Mouse (Mus musculus) heart, embryonic 15.5 days (tissue): Measurements from ENCODE around the gene Smim22. TPM values are rescaled to one million over a fixed set of nuclear protein-coding genes. Genes with fewer than 3 reads are reported as not detected.

Source experiments
- ATAC-seq: fragments of 200-750 bp; cut with Nextera tagmentation; replicated peaks from 2 replicates; pipeline ENCODE4 v1.8.0; 2017; ENCODE audit warnings: low read depth, moderate TSS enrichment; ENCODE audit not compliant: insufficient number of reproducible peaks, insufficient read depth, low FRiP score
- H3K27ac ChIP-seq: fragments of 300-500 bp; sonication (generic); 2 replicates; pipeline ENCODE4 v1.5.1; 2015; ENCODE audit warnings: mild to moderate bottlenecking, inconsistent platforms
- H3K27me3 ChIP-seq: fragments of 300-500 bp; sonication (generic); 2 replicates; pipeline ENCODE4 v1.6.1; 2015; ENCODE audit warnings: inconsistent platforms
- H3K36me3 ChIP-seq: fragments of 300-500 bp; sonication (generic); 2 replicates; pipeline ENCODE4 v1.6.1; 2015; ENCODE audit warnings: mild to moderate bottlenecking, inconsistent platforms
- H3K4me1 ChIP-seq: fragments of 300-500 bp; sonication (generic); replicated peaks from 2 replicates; pipeline ENCODE4 v1.6.1; 2015; ENCODE audit warnings: inconsistent platforms
- H3K4me2 ChIP-seq: fragments of 300-500 bp; sonication (generic); 2 replicates; pipeline ENCODE4 v1.6.1; 2015; ENCODE audit warnings: inconsistent platforms, mild to moderate bottlenecking, moderate library complexity
- H3K4me3 ChIP-seq: fragments of 300-500 bp; sonication (generic); 2 replicates; pipeline ENCODE4 v1.5.1; 2015; ENCODE audit warnings: mild to moderate bottlenecking, inconsistent platforms
- H3K9ac ChIP-seq: fragments of 300-500 bp; sonication (generic); 2 replicates; pipeline ENCODE4 v1.6.1; 2015; ENCODE audit warnings: mild to moderate bottlenecking, inconsistent platforms
- H3K9me3 ChIP-seq: fragments of 300-500 bp; sonication (generic); replicated peaks from 2 replicates; pipeline ENCODE4 v1.6.1; 2016; ENCODE audit warnings: inconsistent platforms
- WGBS: fragments of 180-500 bp; shearing (Covaris S2); methylation state at CpG from one replicate; pipeline ENCODE4 v1.1.7; 2015; ENCODE audit warnings: mixed read lengths; 5-methylcytosine and 5-hydroxymethylcytosine counted together
- polyA plus RNA-seq: library from polyadenylated mRNA; unstranded; fragments of >200 nt; fragmentation: Nextera tagmentation; extraction: Ambion mirVana; gene quantifications from 2 replicates; pipeline ENCODE4 v1.2.1, GENCODE M21; 2015

Gene Smim22
- polyA plus RNA-seq, 1 experiment from 2014 or later = 3.3 TPM

GRCm38 (mm10) chr16:5010371-5010935 is 3.4 kb downstream of the Smim22 start:
- H3K4me3 ChIP-seq = no peak overlapping the region
- 85% methylated on average over 10 of the region's 10 CpGs for WGBS
- H3K27me3 ChIP-seq = no peaks in the 10 kb centered on the region
- H3K9me3 ChIP-seq = no peaks in the 10 kb centered on the region
- peaks cover 15% of the 10 kb centered on the region for H3K4me1 ChIP-seq
- no peak for ATAC-seq
- no peak overlapping the region for H3K27ac ChIP-seq
- no peak overlapping the region for H3K4me2 ChIP-seq
- peaks cover 11% of the 10 kb centered on the region for H3K36me3 ChIP-seq
- no peak overlapping the region for H3K9ac ChIP-seq

GRCm38 (mm10) chr16:5011285-5011684 is 4.2 kb downstream of the Smim22 start:
- ATAC-seq = no peak
- H3K9ac ChIP-seq = no peak overlapping the region
- H3K4me1 ChIP-seq = peaks cover 15% of the 10 kb centered on the region
- no peaks in the 10 kb centered on the region for H3K9me3 ChIP-seq
- H3K4me2 ChIP-seq = no peak overlapping the region
- H3K36me3 ChIP-seq = peaks cover 19% of the 10 kb centered on the region
- no peak overlapping the region for H3K27ac ChIP-seq
- H3K4me3 ChIP-seq = no peak overlapping the region
- no peaks in the 10 kb centered on the region for H3K27me3 ChIP-seq
- 75% methylated on average over 7 of the region's 7 CpGs for WGBS

- peak overlapping the region; percentile 86 for H3K4me3 ChIP-seq
- peak overlapping the region; percentile 74 for H3K9ac ChIP-seq
- 44% methylated on average over 13 of the region's 13 CpGs for WGBS
- ATAC-seq = no peak
- H3K9me3 ChIP-seq = no peaks in the 10 kb centered on the region
- H3K27ac ChIP-seq = peak overlapping the region; percentile 63
- H3K4me2 ChIP-seq = peak overlapping the region; percentile 94
- H3K4me1 ChIP-seq = peaks cover 11% of the 10 kb centered on the region
- no peaks in the 10 kb centered on the region for H3K27me3 ChIP-seq
- H3K36me3 ChIP-seq = peaks cover 29% of the 10 kb centered on the region
These were observed 5.2 kb downstream of the Smim22 start for GRCm38 (mm10) chr16:5012036-5013005.

GRCm38 (mm10) chr16:5013054-5013838 is 6.2 kb downstream of the Smim22 start, which contains the start of gene Rogdi:
TSS of gene Rogdi (minus strand) at chr16:5013553.
- peaks cover 38% of the 10 kb centered on the region for H3K36me3 ChIP-seq
- no peaks in the 10 kb centered on the region for H3K27me3 ChIP-seq

GRCm38 (mm10) chr16:5014578-5014977 is 7.5 kb downstream of the Smim22 start:
- ATAC-seq = no peak
- Histone ChIP-seq H3K4me3 (no peak overlapping the region), H3K9me3 (no peaks in the 10 kb centered on the region), H3K4me2 (no peak overlapping the region), H3K36me3 (peaks cover 51% of the 10 kb centered on the region), H3K27me3 (no peaks in the 10 kb centered on the region), H3K4me1 (peaks cover 10% of the 10 kb centered on the region), H3K27ac (no peak overlapping the region), H3K9ac (no peak overlapping the region)
- WGBS = 83% methylated on average over 4 of the region's 4 CpGs

More at GRCm38 (mm10) chr16:5013054-5013838, 6.2 kb downstream of the Smim22 start, which contains the start of gene Rogdi:
- peak within 1 kb of the TSS; percentile 94 for H3K4me2 ChIP-seq
- under 1% methylated on average over 63 of the region's 63 CpGs for WGBS
- H3K27ac ChIP-seq = peak within 1 kb of the TSS; percentile 63
- H3K4me3 ChIP-seq = peak within 1 kb of the TSS; percentile 86
- H3K9ac ChIP-seq = peak within 1 kb of the TSS; percentile 74
- peaks cover 10% of the 10 kb centered on the region for H3K4me1 ChIP-seq
- peak; percentile 99 for ATAC-seq
- H3K9me3 ChIP-seq = no peaks in the 10 kb centered on the region

GRCm38 (mm10) chr16:5024021-5024420 is 16.9 kb downstream of the Smim22 start:
- WGBS = 91% methylated on average over 3 of the region's 3 CpGs
- Histone ChIP-seq H3K4me2 (no peak overlapping the region), H3K9ac (no peak overlapping the region), H3K27me3 (no peaks in the 10 kb centered on the region), H3K4me1 (no peaks in the 10 kb centered on the region), H3K27ac (no peak overlapping the region), H3K4me3 (no peak overlapping the region), H3K9me3 (no peaks in the 10 kb centered on the region), H3K36me3 (peaks cover 96% of the 10 kb centered on the region)
- no peak for ATAC-seq

GRCm38 (mm10) chr16:5029847-5030246 is 22.8 kb downstream of the Smim22 start:
- ATAC-seq = no peak
- WGBS = 56% methylated on average over 2 of the region's 2 CpGs
- Histone ChIP-seq H3K9ac (no peak overlapping the region), H3K4me3 (no peak overlapping the region), H3K9me3 (no peaks in the 10 kb centered on the region), H3K4me1 (no peaks in the 10 kb centered on the region), H3K27me3 (no peaks in the 10 kb centered on the region), H3K4me2 (no peak overlapping the region), H3K27ac (no peak overlapping the region), H3K36me3 (peaks cover 97% of the 10 kb centered on the region)

- whole genome bisulfite sequencing = 94% methylated on average over 3 of the region's 3 CpGs
These were observed 28.5 kb downstream of the Smim22 start for GRCm38 (mm10) chr16:5035591-5035990.

GRCm38 (mm10) chr16:5036649-5037234 is 29.7 kb downstream of the Smim22 start:
- Histone ChIP-seq H3K27ac (no peak overlapping the region), H3K9me3 (no peaks in the 10 kb centered on the region), H3K27me3 (no peaks in the 10 kb centered on the region), H3K4me2 (no peak overlapping the region), H3K4me1 (no peaks in the 10 kb centered on the region), H3K9ac (no peak overlapping the region), H3K4me3 (no peak overlapping the region), H3K36me3 (peaks cover 87% of the 10 kb centered on the region)
- 83% methylated on average over 5 of the region's 5 CpGs for WGBS
- ATAC-seq = no peak

More at GRCm38 (mm10) chr16:5035591-5035990, 28.5 kb downstream of the Smim22 start:
- Histone ChIP-seq H3K4me1 (no peaks in the 10 kb centered on the region), H3K27ac (no peak overlapping the region), H3K4me2 (no peak overlapping the region), H3K36me3 (peaks cover 87% of the 10 kb centered on the region), H3K27me3 (no peaks in the 10 kb centered on the region), H3K9me3 (no peaks in the 10 kb centered on the region), H3K9ac (no peak overlapping the region), H3K4me3 (no peak overlapping the region)
- ATAC-seq = no peak

- Histone ChIP-seq H3K4me2 (no peak overlapping the region), H3K36me3 (peaks cover 70% of the 10 kb centered on the region), H3K27me3 (no peaks in the 10 kb centered on the region), H3K9ac (no peak overlapping the region), H3K27ac (no peak overlapping the region), H3K9me3 (no peaks in the 10 kb centered on the region), H3K4me3 (no peak overlapping the region), H3K4me1 (peaks cover 16% of the 10 kb centered on the region)
- no peak for ATAC-seq
- 93% methylated on average over 3 of the region's 3 CpGs for WGBS
These were observed 38.2 kb downstream of the Smim22 start for GRCm38 (mm10) chr16:5045322-5045721.
